Mouse (Mus musculus) 3134 (cell line): ENCODE data around the gene Clybl.

Source experiments
- DNase-seq: peaks from one replicate; pipeline ENCODE4 v3.0.0-alpha.2; 2011; ENCODE audit warnings: low spot score; ENCODE audit not compliant: insufficient read length; ENCODE audit errors: extremely low read depth

Gene Clybl

GRCm38 (mm10) chr14:122297386-122298109 is 116.0 kb downstream of the Clybl start:
- no peak for DNase-seq

GRCm38 (mm10) chr14:122300261-122300660 is 118.8 kb downstream of the Clybl start:
- no peak for DNase-seq

GRCm38 (mm10) chr14:122303821-122304220 is 122.3 kb downstream of the Clybl start:
- no peak for DNase-seq

GRCm38 (mm10) chr14:122305132-122305531 is 123.6 kb downstream of the Clybl start:
- no peak for DNase-seq

DNA sequence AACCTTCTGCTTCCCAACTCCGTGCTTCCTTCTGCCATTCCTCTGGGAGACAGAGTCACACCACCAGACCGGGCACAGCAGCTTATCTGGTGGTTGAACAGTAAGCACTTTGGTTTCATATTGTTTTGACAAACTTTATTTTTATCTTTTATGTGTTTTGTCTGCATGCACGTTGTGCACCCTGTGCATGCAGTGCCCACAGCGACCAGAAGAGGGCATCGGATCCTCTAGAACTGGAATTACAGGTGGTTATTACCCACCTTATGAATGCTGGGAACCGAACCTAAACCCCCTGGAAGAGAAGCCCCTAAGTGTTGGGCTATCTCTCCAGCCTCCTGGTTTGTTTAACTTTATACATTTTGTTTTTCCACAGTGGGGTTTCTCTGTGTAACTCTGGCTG is 130.9 kb downstream of the Clybl start:
- DNase-seq, result no peak

DNA sequence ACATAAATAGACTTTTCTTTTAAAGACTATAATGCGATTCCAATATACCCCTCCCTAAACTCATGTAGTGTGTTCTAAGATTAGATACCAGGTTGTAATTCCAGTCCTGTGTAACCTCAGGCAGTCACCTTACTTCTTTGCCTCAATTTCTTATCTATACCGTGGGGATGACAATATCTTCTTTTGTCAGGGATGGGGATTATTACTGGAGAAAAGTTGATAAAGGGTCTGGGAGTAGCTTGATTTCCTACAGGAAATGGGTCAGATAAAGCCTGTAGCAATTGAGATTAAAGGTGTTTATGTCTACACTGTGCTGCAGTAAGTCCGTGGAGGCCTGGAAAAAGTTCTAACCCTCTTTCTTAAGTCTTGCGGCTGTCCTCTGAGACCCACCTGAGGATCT is 131.8 kb downstream of the Clybl start:
- no peak for DNase-seq

GRCm38 (mm10) chr14:122315743-122316142 is 134.2 kb downstream of the Clybl start:
- DNase-seq, result no peak

- no peak for DNase-seq
Observed at GRCm38 (mm10) chr14:122322136-122322535, 140.6 kb downstream of the Clybl start.

- no peak for DNase-seq
Observed at GRCm38 (mm10) chr14:122323838-122324458, 142.4 kb downstream of the Clybl start.

GRCm38 (mm10) chr14:122330136-122330535 is 148.6 kb downstream of the Clybl start:
- DNase-seq, result no peak

DNA sequence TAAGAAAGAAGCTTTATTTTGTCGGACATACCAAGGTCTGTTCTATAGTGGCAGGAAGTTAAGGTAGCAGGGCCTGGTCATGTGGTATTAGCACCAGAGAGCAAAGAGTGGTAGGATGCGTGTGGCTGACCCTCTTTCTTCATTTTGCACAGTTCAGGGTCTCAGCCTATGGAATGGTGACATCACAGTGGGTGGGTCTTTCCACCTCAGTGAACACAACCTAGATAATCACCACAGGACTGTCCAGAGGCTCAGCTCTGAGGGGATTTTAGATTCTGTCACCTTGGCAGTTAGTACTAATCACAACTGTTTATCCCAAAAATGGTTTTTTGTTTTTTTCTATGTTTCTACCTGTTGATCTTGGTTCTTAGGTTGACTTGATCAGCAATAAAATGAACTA is 149.2 kb downstream of the Clybl start:
- no peak for DNase-seq

- no peak for DNase-seq
Observed at GRCm38 (mm10) chr14:122331635-122332460, 150.3 kb downstream of the Clybl start.

DNA sequence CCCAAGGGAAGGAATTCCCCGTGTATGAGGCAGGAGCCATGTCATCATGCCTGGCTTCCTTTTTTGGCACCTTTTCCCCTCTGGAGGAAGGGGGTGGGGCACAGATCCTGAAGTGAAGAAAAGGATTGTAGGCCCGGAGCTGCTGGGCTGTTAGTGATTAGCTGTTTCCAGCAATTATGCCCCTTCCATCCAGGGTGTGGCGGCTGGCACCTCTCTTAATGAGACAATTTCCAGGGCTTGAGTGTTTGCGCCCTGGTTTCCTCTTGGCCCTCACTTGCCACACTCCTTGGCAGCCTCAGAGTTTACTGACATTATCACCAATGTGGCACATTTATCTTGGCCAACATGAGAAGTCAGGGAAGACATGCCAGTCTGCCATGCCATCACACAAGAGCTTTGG is 155.5 kb downstream of the Clybl start:
- no peak for DNase-seq

DNA sequence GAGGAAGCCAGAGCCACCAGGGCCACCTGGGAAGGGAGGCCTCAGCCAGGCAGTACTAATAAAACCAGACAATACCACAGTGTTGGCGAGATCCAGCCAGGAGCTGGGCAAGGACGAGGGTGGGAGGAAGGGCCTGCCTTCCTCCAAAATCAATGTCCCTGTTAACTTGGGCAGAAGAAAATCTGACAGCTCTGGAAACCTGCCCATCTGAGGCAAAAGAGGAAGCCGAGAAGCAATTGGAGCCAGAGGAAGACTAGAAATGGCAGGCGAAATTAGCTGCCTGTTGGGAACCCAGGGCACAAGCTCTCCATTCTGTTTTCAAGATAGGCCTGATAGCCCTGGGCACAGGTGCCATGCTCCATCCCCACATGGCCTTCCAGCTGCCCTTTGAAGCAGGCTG is 157.3 kb downstream of the Clybl start:
- DNase-seq, result no peak

- DNase-seq, result no peak
Observed at GRCm38 (mm10) chr14:122340141-122340540, 158.6 kb downstream of the Clybl start.

DNA sequence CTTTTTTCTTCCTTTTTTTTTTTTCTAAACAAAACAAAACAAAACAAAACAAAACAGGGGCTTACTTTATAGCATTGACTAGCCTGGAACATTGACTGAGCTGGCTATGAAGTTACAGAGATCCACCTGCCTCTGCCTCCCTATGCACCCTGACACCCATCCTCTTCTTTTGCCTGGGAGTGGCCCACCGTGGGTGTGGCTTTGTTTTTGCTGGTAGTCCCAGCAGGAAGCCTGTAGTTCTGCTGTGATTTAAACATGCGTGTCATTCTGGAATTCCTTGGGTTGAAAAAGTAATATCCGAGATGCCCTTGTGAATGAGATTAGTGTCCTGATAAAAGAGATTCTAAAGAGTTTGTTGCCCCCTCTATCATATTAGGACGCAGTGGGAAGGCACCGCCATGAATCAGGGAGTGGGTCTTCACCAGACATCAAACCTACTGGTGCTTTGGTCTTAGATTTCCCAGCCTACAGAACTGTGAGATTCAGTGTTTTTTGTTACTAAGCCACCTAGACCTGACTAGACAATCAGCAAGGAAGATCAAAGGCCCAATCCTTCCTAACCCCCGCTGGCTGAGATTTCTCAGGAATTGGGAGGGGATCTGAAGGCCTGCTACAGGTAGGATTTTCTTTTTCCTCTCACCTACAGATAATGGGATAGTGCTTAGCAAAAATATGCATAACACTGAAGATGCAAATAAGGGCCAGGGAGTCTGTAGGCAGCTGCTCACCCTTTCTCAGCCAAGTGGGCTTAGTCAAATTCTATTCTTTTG is 160.3 kb downstream of the Clybl start:
- no peak for DNase-seq

DNA sequence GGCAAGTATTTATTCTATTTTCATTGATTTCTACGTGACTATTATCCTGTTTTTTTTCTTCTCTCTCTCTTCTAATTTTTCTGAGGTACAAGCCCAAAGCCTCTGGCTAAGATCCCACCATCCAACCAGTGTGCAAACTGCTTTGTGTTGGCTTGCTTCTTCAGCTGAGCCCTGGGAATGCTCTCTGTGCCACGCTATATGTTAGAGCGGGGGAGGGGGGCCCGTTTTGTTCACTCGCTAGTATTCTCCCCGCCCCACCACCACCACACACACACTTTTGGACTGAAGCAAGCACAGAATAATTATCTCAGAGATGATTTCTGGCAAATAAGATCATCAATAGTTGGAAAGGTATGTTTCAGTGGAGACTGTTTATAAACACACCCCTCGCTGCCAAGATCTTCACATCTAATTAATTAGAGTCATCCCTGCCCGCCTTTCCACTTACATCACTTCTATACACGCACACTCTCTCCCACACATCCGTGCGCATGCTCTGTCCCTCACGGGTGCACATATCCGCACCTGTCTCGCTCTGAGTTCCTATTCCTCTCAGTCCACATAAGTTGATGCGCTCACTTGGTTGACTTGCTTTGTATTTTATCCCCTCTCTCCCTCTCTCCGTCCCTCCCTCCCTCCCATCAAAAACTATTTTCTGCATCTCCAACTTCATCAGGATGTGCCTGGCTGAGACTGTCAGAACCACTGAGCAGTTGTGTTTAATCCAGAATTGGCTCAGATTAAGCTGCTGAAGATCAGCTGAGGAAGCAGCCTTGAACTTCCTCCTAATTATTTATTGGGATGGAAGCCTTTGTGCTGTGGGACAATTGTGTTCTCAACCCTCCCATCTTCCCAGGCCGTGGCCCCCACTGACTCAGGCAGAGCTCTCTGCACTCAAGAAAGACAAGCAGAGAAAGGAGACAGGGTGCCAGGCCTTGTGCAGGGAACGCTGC is 163.0 kb downstream of the Clybl start:
- DNase-seq, result no peak

GRCm38 (mm10) chr14:122348069-122348468 is 166.6 kb downstream of the Clybl start:
- no peak for DNase-seq

GRCm38 (mm10) chr14:122349326-122349725 is 167.8 kb downstream of the Clybl start:
- no peak for DNase-seq

DNA sequence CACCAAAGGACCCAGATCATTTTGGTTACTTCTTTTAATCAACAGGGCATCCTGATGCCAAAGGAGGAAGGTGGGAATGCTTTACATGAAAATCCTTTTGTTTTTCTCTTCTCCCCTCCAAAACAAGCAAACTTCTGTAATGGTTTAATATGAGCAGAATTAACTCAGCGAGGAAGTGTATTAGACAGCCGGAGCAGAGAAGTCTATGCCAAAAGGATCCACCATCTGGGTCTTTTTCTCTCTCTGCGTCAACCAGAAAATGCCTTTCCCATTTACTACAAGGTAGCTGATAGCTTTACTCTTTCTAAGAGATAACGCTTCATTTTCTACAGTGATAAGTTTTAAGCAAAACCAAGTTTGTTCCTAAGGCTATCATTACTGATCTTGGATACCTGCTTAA is 168.3 kb downstream of the Clybl start:
- no peak for DNase-seq
